Mouse (Mus musculus): ENCODE results near the gene Rhox2g. TPM values are rescaled to one million over a fixed set of nuclear protein-coding genes. Genes with fewer than 3 reads are reported as not detected.

The Rhox2g gene
- not detected for polyA plus RNA-seq (2014; fragmentation: Illumina TruSeq; extraction: RNeasy Lipid Tissue Mini Kit (QIAGEN cat#74804); ENCODE audit: low read depth, low replicate concordance)

DNA sequence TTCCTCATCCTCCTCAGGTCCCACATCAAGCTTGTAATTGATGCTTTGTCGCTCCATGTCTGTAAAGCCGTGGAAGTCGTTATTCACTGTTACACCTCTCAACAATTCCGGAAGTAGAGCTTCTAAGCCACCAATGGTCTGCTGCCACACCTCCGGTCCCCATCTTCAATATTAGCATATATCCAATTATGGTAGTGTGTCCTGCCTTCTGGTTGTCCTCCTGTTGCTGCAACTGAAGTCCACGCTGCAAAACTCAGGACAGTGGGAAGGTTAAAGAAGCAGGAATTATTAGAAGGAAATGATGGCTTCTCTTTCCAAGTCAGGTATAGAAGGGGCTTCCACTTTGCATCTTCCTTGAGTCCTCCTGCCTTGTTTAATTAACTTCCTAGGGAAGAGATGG lies at the start of gene Rhox2g:
Gene Rhox2g (minus strand): TSS at position 101 of the 400 bp plus-strand sequence.

GRCm38 (mm10) chrX:37673177-37673576 lies 29.9 kb upstream of the Rhox2g start, which contains the start of gene Rhox2h:
Gene Rhox2h (minus strand): TSS chrX:37673277.

GRCm38 (mm10) chrX:37668664-37669063 lies 25.4 kb upstream of the Rhox2g start, which contains the start of gene Rhox3h:
Gene Rhox3h (minus strand): TSS chrX:37668764.

GRCm38 (mm10) chrX:37651227-37651626 lies 8.0 kb upstream of the Rhox2g start, which contains the start of gene Rhox4g:
Gene Rhox4g (minus strand): TSS chrX:37651327.

GRCm38 (mm10) chrX:37628512-37628911 lies 14.8 kb downstream of the Rhox2g start, which contains the start of gene Rhox3g:
Gene Rhox3g (minus strand): TSS chrX:37628612.

GRCm38 (mm10) chrX:37607604-37608003 lies 35.7 kb downstream of the Rhox2g start, which contains the start of gene Rhox4f:
Gene Rhox4f (minus strand): TSS chrX:37607704.

Other genes with a start within 250 kb of the Rhox2g start
- not detected for gene Rhox2b, start 231.4 kb downstream of the Rhox2g start, polyA plus RNA-seq (2014; fragmentation: Illumina TruSeq; extraction: RNeasy Lipid Tissue Mini Kit (QIAGEN cat#74804); ENCODE audit: low read depth, low replicate concordance)
- gene Rhox4b, start 211.0 kb downstream of the Rhox2g start, polyA plus RNA-seq (2014; fragmentation: Illumina TruSeq; extraction: RNeasy Lipid Tissue Mini Kit (QIAGEN cat#74804); ENCODE audit: low read depth, low replicate concordance), result not detected
- not detected for gene Rhox2c, start 189.8 kb downstream of the Rhox2g start, polyA plus RNA-seq (2014; fragmentation: Illumina TruSeq; extraction: RNeasy Lipid Tissue Mini Kit (QIAGEN cat#74804); ENCODE audit: low read depth, low replicate concordance)
- gene Rhox3c, start 184.9 kb downstream of the Rhox2g start, polyA plus RNA-seq (2014; fragmentation: Illumina TruSeq; extraction: RNeasy Lipid Tissue Mini Kit (QIAGEN cat#74804); ENCODE audit: low read depth, low replicate concordance), result not detected
- not detected for gene Rhox4c, start 163.1 kb downstream of the Rhox2g start, polyA plus RNA-seq (2014; fragmentation: Illumina TruSeq; extraction: RNeasy Lipid Tissue Mini Kit (QIAGEN cat#74804); ENCODE audit: low read depth, low replicate concordance)
- not detected for gene Rhox2d, start 150.0 kb downstream of the Rhox2g start, polyA plus RNA-seq (2014; fragmentation: Illumina TruSeq; extraction: RNeasy Lipid Tissue Mini Kit (QIAGEN cat#74804); ENCODE audit: low read depth, low replicate concordance)
- gene Rhox4d, start 129.1 kb downstream of the Rhox2g start, polyA plus RNA-seq (2014; fragmentation: Illumina TruSeq; extraction: RNeasy Lipid Tissue Mini Kit (QIAGEN cat#74804); ENCODE audit: low read depth, low replicate concordance), result not detected
- gene Rhox2e, start 113.0 kb downstream of the Rhox2g start, polyA plus RNA-seq (2014; fragmentation: Illumina TruSeq; extraction: RNeasy Lipid Tissue Mini Kit (QIAGEN cat#74804); ENCODE audit: low read depth, low replicate concordance), result not detected
- gene Rhox3e, start 101.5 kb downstream of the Rhox2g start, polyA plus RNA-seq (2014; fragmentation: Illumina TruSeq; extraction: RNeasy Lipid Tissue Mini Kit (QIAGEN cat#74804); ENCODE audit: low read depth, low replicate concordance), result not detected
- gene Rhox4e, start 86.1 kb downstream of the Rhox2g start, polyA plus RNA-seq (2014; fragmentation: Illumina TruSeq; extraction: RNeasy Lipid Tissue Mini Kit (QIAGEN cat#74804); ENCODE audit: low read depth, low replicate concordance), result not detected
- not detected for gene Rhox2f, start 72.1 kb downstream of the Rhox2g start, polyA plus RNA-seq (2014; fragmentation: Illumina TruSeq; extraction: RNeasy Lipid Tissue Mini Kit (QIAGEN cat#74804); ENCODE audit: low read depth, low replicate concordance)
- not detected for gene Rhox3f, start 62.5 kb downstream of the Rhox2g start, polyA plus RNA-seq (2014; fragmentation: Illumina TruSeq; extraction: RNeasy Lipid Tissue Mini Kit (QIAGEN cat#74804); ENCODE audit: low read depth, low replicate concordance)
- gene Rhox4f, start 35.8 kb downstream of the Rhox2g start, polyA plus RNA-seq (2014; fragmentation: Illumina TruSeq; extraction: RNeasy Lipid Tissue Mini Kit (QIAGEN cat#74804); ENCODE audit: low read depth, low replicate concordance), result not detected
- not detected for gene Rhox3g, start 14.9 kb downstream of the Rhox2g start, polyA plus RNA-seq (2014; fragmentation: Illumina TruSeq; extraction: RNeasy Lipid Tissue Mini Kit (QIAGEN cat#74804); ENCODE audit: low read depth, low replicate concordance)
- not detected for gene Rhox4g, start 7.9 kb upstream of the Rhox2g start, polyA plus RNA-seq (2014; fragmentation: Illumina TruSeq; extraction: RNeasy Lipid Tissue Mini Kit (QIAGEN cat#74804); ENCODE audit: low read depth, low replicate concordance)
- gene Rhox3h, start 25.3 kb upstream of the Rhox2g start, polyA plus RNA-seq (2014; fragmentation: Illumina TruSeq; extraction: RNeasy Lipid Tissue Mini Kit (QIAGEN cat#74804); ENCODE audit: low read depth, low replicate concordance), result not detected
- not detected for gene Rhox2h, start 29.8 kb upstream of the Rhox2g start, polyA plus RNA-seq (2014; fragmentation: Illumina TruSeq; extraction: RNeasy Lipid Tissue Mini Kit (QIAGEN cat#74804); ENCODE audit: low read depth, low replicate concordance)
- gene Rhox5, start 161.4 kb upstream of the Rhox2g start, polyA plus RNA-seq (2014; fragmentation: Illumina TruSeq; extraction: RNeasy Lipid Tissue Mini Kit (QIAGEN cat#74804); ENCODE audit: low read depth, low replicate concordance), result 1.9 TPM
- not detected for gene Rhox6, start 183.4 kb upstream of the Rhox2g start, polyA plus RNA-seq (2014; fragmentation: Illumina TruSeq; extraction: RNeasy Lipid Tissue Mini Kit (QIAGEN cat#74804); ENCODE audit: low read depth, low replicate concordance)
- not detected for gene Rhox7a, start 188.2 kb upstream of the Rhox2g start, polyA plus RNA-seq (2014; fragmentation: Illumina TruSeq; extraction: RNeasy Lipid Tissue Mini Kit (QIAGEN cat#74804); ENCODE audit: low read depth, low replicate concordance)
- gene Rhox8, start 235.5 kb upstream of the Rhox2g start, polyA plus RNA-seq (2014; fragmentation: Illumina TruSeq; extraction: RNeasy Lipid Tissue Mini Kit (QIAGEN cat#74804); ENCODE audit: low read depth, low replicate concordance), result 0.96 TPM

Data from adipose tissue, adult 10 weeks (tissue).